Mouse (Mus musculus) cerebellum, adult (tissue): Measurements from ENCODE around the gene Cacng4.

ENCODE experiments used
- ATAC-seq: cut with Nextera tagmentation; 2 replicates; pipeline ENCODE4 v1.9.2; 2017; ENCODE audit warnings: mild to moderate bottlenecking, moderate library complexity, mixed read lengths; ENCODE audit not compliant: insufficient number of reproducible peaks, low FRiP score, low TSS enrichment

Cacng4 gene

DNA sequence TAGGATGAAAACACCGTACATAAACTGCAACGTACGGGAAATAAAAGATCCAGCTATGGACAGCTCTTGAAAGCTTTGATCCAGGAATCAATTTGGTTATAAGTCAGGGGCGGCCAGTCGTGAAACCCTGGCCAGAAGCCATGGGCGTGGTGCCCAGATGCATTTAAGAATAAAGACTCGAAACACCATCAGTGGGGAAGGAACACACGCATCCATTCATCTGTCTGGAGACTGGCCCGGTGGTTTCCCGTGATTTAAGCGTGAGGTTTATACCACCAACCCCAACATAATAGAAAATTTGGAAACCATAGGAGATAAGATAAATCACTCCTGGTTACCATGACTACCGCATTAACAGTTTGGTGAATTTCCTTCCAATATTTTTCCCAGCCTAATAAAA lies 16.9 kb downstream of the Cacng4 start:
- no peak for ATAC-seq

- ATAC-seq, result no peak
Observed at GRCm38 (mm10) chr11:107773312-107773711, 21.0 kb downstream of the Cacng4 start.

- ATAC-seq, result no peak
Observed at GRCm38 (mm10) chr11:107772002-107772401, 22.4 kb downstream of the Cacng4 start.

DNA sequence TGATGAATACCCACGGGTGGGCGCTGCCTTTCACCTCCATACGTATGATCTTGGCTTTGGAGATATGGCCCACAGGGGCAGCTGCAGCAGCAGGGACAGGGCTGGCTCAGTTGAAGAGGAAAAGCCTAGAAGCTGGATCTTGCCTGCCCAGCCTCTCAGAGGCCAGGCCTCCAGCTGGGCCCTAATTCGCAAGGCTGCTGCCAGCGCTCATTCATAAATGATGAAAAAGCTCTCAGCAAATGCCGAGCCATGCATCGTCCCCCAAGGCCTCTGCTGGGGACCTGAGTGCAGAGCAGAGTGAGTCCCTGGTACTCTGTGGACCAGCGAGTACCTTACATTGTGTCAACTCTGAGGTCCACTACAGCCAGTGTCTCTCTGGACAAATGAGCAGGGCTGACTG lies 26.0 kb downstream of the Cacng4 start:
- no peak for ATAC-seq

- ATAC-seq, result no peak
Observed at GRCm38 (mm10) chr11:107766932-107767331, 27.4 kb downstream of the Cacng4 start.

- no peak for ATAC-seq
Observed at GRCm38 (mm10) chr11:107762688-107763460, 31.5 kb downstream of the Cacng4 start.

- no peak for ATAC-seq
Observed at GRCm38 (mm10) chr11:107761790-107762500, 32.4 kb downstream of the Cacng4 start.

DNA sequence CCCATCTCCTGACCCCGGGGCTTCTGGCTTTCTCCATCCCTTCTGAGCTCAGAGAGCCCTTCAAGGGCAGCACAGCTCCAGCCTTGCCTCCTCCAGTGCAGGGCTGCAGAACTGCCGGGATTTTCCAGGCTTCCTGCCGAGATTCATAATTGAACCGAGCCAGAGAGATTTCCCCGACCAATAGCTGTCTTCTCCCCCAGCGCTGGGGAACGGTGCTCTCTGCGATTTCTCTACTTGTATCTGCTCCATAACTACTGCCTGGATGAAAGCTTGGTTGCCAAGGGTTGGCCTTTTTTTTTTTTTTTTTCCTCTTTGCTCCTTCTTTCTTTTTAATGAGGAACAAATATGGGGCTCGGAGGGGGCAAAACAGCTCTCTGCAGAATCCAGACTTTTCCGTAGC lies 34.4 kb downstream of the Cacng4 start:
- no peak for ATAC-seq

DNA sequence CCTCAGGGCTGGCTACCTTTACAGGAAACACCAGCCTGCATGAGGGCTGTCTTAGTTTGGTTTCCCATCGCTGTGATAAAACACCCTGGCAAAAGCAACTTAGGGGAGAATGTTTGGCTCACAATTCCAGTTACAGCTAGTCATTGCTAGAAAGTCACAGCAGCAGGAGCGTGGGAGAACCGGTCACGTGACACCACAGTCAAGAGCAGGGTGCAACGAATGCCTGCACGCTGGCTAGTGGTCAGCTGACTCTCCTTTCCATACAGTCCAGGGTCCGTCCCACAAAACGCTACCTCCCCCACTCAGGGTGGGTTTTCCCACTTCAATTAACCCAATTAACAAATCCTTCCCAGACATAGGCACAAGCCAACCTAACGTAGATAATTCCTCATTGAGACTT lies 34.8 kb downstream of the Cacng4 start:
- ATAC-seq, result no peak

- ATAC-seq, result no peak
Observed at GRCm38 (mm10) chr11:107749114-107749513, 45.2 kb downstream of the Cacng4 start.

DNA sequence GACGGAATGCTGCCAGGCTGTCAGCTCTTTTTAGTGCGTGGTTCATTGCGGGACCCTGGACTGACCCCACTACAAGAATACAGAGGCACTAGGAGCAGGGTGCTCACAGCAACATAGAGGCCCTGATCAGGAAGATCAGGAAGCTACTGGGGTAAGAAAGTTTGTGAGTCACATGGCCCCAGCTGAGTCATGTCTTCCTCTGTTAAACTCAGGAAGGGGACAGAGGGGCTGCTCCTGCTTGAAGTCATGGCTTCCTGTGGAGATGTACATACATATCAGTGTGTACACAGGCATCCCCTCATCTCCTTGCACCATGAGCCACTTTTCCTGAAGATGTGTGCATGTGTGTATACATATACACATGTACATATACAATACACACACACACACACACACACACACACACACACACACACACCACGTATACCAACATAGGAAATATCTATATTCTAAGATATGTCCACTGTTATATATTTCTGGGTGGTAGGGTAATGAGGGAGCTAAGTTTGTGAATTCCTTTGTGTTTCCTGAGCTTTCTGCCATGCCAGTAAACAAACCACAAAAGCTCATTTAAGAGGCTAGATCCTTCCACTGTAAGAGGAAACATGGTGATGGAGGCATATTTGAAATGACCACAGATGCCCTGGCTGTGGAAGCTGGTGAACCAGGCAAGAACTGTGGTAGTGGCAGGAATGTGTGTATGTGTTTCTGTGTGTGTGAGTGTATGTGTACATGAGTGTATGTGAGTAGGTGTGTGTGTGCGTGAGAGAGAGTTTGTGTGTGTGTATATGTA lies 45.9 kb downstream of the Cacng4 start:
- ATAC-seq, result no peak

DNA sequence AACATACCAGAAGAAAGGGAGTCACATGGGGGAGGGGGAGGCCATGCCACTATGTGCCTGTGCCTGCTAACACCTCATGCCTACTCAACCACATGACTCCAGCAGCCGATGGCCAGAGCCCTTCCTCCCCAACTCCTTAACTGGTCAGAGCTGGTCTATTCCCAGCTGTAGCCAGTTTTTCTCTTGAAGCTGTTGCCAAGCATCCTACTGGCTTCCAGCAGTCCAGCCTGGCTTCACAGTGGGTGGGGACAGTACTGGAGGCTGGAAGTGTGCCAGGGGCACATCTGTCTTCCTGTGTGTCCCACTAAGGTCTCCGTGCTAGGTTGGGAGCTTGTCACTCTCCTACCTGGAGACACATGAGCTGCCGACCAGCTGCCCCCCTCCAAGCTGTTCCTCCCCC lies 51.3 kb downstream of the Cacng4 start:
- no peak for ATAC-seq

DNA sequence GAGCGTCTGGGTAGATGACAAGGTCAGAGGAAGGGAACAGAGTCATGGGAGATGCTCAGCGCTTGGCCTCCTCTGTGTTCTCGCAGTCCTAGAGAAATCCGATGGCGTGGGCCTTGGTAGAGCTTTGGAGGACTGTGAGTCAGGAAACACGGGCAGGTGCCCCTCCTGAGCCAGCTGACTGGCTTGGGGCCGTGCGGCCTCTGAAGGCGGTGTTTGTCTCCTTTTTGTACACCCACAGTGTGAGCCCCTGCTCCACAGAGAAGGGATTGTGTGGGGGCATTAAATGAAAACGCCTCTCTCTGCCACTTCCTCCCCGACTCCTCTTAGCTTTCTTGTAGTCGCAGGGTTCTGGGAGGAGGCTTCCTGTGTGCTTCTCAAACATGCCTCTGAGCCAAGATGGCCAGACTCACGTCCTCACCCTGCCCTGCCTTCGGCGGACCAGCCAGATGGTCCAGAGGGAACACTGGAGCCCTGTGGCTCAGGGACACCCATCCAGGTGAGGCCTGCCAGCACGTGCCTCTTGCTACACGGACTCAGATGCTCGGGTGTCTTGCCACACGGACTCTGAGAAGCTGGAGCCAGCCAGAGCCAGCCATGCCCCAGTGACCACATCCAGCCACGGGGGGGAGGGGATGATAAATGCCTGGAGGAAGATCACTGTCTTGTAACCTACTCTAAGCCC lies 55.8 kb downstream of the Cacng4 start:
- ATAC-seq, result no peak

DNA sequence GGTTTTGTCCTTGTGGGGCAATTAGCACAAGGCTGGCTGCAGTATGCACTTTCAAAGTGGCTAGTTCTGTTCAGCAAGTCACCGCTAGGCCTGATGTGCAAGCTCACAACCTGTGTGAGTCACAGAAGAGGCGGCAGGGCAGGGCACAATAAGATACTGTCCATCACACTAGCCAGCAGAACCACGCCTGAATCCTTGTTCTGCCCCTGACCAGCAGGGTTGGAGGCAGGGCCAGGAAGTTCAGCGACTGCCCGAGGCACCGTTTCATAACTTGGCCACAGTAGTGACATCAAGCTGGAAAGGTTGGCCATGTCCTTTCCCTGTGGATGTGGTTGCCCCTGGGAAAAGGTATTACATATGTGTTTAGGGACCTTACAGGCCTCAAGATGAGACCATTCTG lies 56.5 kb downstream of the Cacng4 start:
- no peak for ATAC-seq

DNA sequence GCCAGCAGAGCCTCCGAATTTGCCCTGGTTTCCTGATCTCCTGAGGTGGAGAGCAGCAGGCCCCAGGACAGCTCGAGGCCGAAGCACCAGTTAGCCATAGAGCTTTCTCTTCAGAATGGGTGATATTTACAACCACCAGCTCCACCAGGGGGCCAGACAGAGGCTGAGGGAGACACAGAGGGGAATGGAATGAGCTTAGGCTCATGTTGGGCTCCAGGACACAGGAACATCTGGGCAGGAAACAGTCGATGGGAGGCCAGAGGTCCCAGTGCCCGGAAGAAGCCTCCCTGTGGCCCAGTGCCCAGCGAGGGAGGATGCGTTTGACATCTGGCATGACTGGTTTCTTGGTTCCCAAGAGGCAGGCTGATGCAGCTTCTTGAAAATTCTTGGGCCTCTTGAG lies 60.2 kb downstream of the Cacng4 start:
- no peak for ATAC-seq

GRCm38 (mm10) chr11:107731498-107731897 lies 62.9 kb downstream of the Cacng4 start:
- ATAC-seq, result no peak

- ATAC-seq, result peak; percentile 70
Observed at GRCm38 (mm10) chr11:107730940-107731339, 63.4 kb downstream of the Cacng4 start.

- no peak for ATAC-seq
Observed at GRCm38 (mm10) chr11:107729141-107729540, 65.2 kb downstream of the Cacng4 start.

- no peak for ATAC-seq
Observed at GRCm38 (mm10) chr11:107728073-107728863, 66.1 kb downstream of the Cacng4 start.

GRCm38 (mm10) chr11:107724603-107725002 lies 69.8 kb downstream of the Cacng4 start:
- no peak for ATAC-seq
